Mouse (Mus musculus): ENCODE results near the gene Gm11027. TPM values are rescaled to one million over a fixed set of nuclear protein-coding genes. Genes with fewer than 3 reads are reported as not detected.
"Not testable (repeated sequence)": the region's sequence is repeated elsewhere in the genome, so short reads cannot be mapped to it uniquely, and the experiment has no call there.

Gene Gm11027
- not detected for total RNA-seq (2021)

DNA sequence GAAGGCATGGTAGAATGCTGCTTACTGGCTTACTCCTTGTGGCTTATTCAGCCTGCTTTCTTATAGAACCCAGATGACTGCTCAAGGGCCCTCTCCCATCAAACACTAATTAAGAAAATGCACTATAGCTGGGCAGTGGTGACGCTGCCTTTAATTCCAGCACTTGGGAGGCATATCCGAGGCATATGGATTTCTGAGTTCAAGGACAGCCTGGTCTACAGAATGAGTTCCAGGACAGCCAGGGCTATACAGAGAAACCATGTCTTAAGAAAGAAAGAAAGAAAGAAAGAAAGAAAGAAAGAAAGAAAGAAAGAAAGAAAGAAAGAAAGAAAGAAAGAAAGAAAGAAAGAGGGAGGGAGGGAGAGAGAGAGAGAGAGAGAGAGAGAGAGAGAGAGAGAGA lies at the start of gene Gm11027:
Gene Gm11027, plus strand, starts transcription at position 301 of the 400 bp plus-strand sequence.
- intact Hi-C loops (cut with DNase I); DNase-seq (ENCODE audit: low spot score in 2 of 2): not testable (repeated sequence)

DNA sequence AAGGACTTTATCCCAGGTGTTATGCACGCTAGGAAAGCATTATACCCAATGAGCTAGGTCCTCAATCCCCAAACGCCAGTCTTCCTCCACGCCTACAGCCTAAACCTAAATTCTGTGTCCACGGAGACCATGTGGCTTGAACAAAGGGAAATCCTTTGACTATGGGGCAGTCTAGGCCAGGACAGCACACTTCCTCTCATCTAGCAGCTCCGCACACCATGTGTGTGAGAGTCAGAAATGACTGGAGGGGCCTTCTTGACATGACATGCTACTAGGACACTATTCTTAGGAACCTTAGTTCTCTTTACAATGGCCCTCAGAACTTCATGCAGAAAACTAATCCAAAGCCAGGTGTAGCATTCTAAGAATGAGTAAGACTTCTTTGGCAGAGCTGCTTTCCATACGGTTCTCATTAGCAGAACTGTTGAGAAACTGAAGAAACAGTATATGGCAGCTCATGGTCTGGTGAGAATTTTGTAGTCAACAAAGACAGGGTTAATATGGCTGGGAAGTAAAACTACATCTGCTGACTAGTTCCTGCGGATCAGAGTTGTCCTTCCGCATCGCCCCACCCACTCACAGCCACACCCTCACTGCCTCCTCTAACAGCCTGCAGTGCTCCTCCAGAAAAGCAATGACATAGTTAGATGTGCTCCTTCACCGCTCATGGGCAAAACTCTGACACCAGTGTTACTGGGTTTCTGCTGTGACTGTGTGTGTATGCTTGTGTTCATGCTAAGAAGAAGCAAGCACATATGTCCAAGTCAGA lies 48.7 kb upstream of the Gm11027 start:
- DNase-seq (ENCODE audit: low spot score in 2 of 2) = no peak
- intact Hi-C loops (cut with DNase I) = no loop called here

DNA sequence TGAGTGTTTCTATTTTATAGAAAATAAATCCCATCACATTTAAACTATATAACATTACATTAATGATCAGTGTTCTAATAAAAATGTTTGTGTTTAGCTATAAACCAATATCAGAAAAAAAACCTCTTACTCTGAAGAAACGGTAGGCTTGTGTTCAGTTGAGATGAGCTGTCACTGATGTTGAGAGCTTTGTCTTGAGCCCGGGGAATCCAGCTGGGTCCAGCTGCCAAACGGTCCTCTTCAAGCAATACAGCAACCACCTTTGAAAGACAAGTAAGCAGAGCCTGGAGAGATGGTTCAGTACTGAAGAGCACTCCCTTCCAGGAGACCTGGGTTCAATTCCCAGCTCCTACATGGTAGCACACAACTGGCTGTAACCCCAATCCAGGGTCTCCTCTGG lies 45.7 kb upstream of the Gm11027 start:
- no peak for DNase-seq (ENCODE audit: low spot score in 2 of 2)
- intact Hi-C loops (cut with DNase I) = no loop called here

DNA sequence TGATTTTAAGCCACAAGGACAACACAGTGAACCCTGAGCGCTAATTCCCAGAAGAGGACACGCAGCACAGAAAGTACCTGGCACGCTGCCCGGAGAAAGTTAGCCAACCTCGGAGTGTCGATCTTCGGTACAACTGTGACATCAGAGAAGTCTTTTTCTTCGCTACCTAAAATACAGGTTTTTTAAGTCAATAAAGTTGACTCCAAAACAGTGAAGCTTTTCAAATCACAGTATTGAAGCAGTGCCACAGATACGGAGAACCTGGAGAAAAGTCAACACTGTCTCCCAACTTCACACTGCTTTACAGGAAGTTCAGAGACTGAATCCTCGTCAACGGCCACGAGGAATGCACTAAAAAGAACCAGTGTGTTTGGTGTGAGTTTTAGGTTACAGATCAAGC lies 43.6 kb upstream of the Gm11027 start:
- intact Hi-C loops (cut with DNase I) = loop anchor here (10.0 kb wide), 1 partner anchor 393 kb away; no protein-coding TSS in a partner anchor
- DNase-seq (ENCODE audit: low spot score in 2 of 2) = no peak

DNA sequence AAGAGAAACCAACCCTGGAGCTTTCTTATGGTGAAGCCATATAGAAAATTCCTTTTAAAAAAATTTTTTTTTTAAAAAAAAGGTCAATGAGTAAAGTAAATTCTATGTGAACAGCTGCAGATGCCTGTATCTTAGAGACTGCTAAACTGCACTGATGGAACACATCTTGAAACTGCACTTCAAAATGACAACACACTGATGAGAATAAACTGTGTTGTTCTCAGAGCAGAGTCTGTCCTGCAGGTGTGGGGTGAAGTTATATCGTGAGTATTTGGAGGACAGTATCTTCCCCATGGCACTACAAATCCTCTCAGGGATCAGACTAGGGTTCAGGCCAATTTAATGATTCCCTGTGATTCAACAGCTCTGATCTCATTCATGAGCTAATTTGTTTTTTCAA lies 43.1 kb upstream of the Gm11027 start:
- no peak for DNase-seq (ENCODE audit: low spot score in 2 of 2)
- intact Hi-C loops (cut with DNase I) = loop anchor here (10.0 kb wide), 1 partner anchor 393 kb away; no protein-coding TSS in a partner anchor

DNA sequence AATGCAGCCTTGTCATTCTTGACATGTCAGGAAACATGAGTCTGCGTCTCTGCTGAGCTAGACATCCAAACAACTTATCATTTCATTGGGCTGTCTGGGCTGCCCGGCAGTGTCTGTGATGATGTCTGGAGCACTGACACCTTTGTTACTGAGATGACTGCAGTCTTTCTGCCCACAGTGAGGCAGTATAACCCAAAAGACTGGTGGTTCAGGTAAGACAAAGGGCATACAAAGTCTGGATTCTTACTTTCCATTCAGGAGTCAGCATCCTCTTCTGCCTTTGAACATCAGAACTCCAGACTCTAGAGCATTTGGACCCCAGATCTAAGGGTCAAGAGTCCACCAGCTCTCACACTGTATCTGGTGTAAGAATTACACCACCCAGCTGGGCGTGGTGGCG lies 39.8 kb upstream of the Gm11027 start:
- intact Hi-C loops (cut with DNase I) = loop anchor here (10.0 kb wide), 1 partner anchor 389 kb away; no protein-coding TSS in a partner anchor

DNA sequence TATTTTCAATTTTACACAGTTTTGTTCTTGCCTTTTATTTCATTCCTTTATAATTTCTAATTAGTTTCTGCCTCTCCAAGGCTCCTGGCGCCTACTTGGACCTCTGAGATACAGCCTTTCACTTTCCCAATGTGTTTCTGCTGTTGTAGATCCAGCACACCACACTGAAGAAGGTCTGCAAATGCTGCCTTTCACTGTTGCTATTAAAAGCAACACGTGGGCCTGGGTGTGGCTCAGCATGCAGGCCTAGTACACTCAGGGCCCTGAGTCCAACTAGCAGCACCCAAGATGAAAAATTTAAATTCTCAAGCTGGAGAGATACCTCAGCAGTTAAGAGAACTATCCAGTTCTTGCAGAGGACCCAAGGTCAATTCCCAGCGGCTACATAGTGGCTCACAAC lies 38.5 kb upstream of the Gm11027 start:
- peak in 1 of 2 experiments; percentile 53 for DNase-seq (ENCODE audit: low spot score in 2 of 2)
- intact Hi-C loops (cut with DNase I) = loop anchor here (10.0 kb wide), 1 partner anchor 388 kb away; no protein-coding TSS in a partner anchor

More for the DNA sequence above, 39.8 kb upstream of the Gm11027 start:
- DNase-seq (ENCODE audit: low spot score in 2 of 2) = no peak

DNA sequence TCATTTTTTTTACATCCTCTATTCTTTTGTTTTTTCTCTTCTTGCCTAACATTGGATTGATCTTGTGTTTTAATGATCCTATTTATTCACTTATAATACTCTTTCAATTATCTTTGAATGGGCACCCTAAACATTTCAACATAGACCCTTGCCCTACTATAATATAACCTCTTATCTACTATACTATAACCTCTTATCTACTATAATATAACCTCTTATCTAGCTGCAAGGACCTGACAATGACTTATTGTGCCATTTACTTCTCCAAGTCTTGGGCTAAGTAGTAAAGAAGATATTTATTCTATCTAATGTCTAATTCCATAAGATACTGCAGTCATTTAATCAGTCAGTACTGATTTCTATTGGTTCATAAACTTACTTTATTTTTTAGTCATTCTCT lies 36.8 kb upstream of the Gm11027 start:
- DNase-seq (ENCODE audit: low spot score in 2 of 2) = no peak
- intact Hi-C loops (cut with DNase I) = loop anchor here (10.0 kb wide), 1 partner anchor 386 kb away; no protein-coding TSS in a partner anchor

DNA sequence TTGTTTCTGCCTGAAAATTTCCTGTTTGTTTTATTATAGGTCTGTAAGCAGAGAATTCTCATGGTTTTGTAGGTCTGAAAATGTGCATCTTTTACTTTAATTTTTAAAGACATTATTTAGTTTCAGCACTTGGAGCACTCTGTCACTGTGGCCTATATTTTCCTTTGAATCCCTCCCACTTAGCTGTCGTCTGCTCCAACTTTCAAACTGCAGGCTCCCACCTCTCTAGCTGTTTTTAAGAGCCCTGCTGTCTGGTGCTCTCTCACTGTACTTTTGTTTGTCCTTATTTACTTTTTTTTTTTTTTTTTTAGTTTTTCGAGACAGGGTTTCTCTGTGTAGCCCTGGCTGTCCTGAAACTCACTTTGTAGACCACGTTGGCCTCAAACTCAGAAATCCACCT lies 36.4 kb upstream of the Gm11027 start:
- peak in 1 of 2 experiments; percentile 55 for DNase-seq (ENCODE audit: low spot score in 2 of 2)

DNA sequence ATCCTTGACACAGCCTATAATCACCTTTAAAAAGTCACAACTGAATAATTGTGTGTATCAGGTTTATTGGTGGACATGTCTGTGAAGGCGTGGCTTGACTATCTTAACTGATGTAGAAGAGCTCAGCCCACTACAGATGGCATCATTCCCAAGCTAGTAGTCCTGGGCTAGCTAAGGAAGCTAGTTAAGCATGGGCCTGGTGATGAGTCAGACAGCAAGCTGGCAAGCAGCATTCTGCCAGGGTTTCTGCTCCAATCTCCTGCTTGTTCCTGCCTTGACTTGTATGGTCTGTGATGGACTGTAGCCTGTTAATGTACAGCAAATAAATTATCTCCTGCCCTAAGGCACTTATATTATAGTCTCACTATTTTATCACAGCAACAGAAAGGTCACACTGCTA lies 30.6 kb upstream of the Gm11027 start:
- peak in 1 of 2 experiments; percentile 52 for DNase-seq (ENCODE audit: low spot score in 2 of 2)
- intact Hi-C loops (cut with DNase I) = no loop called here

More for the DNA sequence above, 36.4 kb upstream of the Gm11027 start:
- intact Hi-C loops (cut with DNase I) = loop anchor here (10.0 kb wide), 1 partner anchor 386 kb away; no protein-coding TSS in a partner anchor

DNA sequence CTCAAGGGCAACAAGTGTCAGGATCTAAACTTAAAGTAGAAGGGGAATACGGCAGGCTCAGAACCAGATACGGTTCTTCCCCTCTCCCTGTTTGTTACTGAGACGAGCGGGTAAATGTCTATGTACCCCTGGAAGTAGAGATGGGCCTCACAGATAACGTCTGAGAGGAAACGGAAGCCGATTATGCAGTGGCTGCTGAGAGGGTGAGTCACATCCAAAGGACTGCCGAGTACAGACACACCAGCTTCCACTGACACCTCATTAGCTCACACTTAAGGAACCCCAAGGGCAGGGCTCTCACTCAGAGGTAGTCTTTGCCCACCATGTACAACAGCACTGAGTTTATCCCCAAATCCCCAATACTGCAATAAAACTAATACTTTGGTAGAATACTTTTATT lies 20.5 kb upstream of the Gm11027 start:
- DNase-seq (ENCODE audit: low spot score in 2 of 2) = no peak
- intact Hi-C loops (cut with DNase I) = no loop called here

DNA sequence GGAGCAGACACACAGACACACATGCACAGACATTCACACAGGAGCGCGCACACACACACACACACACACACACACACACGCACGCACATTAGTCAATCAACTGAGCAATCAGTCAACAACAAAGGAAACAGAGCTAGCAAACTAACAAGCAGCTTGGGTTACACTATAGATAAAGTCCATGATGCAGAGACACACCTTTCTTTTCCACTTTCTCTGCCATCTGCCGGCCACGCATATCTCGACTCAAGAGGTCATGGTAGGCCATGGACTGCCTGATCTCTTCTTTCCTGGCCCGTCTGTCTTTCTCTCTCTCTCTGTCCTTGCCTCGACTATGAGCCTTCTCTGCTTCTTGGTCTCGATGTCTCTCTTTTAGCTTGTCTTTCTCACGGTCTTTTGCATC lies 19.6 kb upstream of the Gm11027 start:
- DNase-seq (ENCODE audit: low spot score in 2 of 2) = no peak
- intact Hi-C loops (cut with DNase I) = no loop called here

DNA sequence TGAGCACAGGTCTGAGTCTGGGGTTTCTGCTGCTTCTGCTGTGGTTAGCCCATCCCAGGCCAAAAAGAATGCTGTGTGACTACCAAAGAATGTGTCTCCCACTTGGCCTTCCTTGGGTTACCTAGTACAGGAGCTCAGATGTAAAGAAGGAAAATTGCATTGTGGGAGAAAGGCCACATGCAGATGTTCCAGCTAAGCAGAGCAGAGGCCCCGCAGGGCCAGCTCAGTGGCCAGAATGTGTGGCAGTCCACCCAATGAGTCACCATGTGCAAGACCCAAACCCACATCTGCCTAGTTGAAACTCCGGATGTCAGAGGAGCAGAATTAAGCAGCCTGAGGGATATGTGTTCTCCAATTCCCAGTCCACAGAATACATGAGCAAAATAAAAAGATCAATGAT lies 16.9 kb upstream of the Gm11027 start:
- DNase-seq (ENCODE audit: low spot score in 2 of 2) = no peak
- intact Hi-C loops (cut with DNase I) = no loop called here

DNA sequence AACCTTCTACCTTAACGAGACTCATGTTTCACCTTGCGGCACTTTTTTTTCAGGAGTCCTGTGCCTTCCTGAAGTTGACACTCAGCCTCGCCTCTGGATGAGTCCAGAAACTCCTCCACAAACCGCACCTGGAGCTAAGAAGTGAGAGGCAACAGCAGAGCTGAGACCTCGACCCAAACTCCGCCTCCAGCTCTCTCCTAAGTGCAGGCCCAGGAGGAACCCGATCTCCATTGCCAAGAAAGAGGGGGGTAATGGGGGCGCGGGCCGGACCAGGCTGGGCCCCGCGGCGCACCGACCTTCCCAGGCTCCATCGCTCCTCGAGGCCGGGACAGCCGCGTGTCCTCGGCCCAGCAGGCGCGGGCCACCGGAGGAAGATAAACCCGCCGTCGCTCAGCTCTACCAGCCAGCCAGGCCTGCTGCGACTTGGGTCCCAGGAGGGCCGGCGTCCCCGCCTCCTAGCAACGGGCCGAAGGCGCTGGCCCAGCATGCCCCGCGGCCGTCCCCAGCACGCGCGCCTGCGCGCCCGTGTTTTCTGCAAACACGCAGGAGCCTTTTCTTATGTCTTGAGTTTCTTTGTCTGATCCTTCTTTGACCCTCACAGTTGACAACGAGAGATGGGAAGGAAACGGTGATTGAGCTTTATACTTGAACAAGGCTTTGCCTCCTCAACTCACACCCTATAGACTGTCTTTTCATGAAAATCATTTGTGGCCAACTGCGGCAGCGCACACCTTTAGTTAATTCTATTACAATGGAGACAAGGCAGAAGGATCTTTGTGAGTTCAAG lies 12.4 kb upstream of the Gm11027 start, which contains the start of gene Wdr60:
Gene Wdr60, minus strand, starts transcription at position 468 of the 787 bp plus-strand sequence.
- peak; percentile 90 to 92 for DNase-seq (ENCODE audit: low spot score in 2 of 2)
- intact Hi-C loops (cut with DNase I) = loop anchor here (1.0 kb wide), 1 partner anchor 19 kb away; the partner anchor contains the start of gene Esyt2

DNA sequence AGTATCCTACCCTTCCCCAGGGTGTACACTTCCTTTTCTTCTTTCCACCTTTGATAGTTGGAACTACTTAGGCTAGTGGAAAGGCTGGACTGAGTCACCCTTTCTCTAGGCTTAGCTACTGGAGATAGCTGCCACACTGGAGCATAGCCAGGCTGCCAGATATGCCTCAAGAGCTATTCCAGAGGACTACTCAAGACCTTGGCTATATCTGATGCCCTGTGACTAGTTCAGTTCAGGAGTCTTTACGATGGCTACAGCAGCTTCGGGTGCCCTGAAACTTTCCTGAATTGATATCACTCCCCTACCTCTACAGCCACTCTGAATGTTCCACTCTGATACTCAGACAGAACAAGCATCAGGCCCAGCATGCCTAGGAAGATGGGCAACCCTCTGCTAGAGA lies 10.4 kb upstream of the Gm11027 start:
- intact Hi-C loops (cut with DNase I) = no loop called here
- DNase-seq (ENCODE audit: low spot score in 2 of 2) = no peak

DNA sequence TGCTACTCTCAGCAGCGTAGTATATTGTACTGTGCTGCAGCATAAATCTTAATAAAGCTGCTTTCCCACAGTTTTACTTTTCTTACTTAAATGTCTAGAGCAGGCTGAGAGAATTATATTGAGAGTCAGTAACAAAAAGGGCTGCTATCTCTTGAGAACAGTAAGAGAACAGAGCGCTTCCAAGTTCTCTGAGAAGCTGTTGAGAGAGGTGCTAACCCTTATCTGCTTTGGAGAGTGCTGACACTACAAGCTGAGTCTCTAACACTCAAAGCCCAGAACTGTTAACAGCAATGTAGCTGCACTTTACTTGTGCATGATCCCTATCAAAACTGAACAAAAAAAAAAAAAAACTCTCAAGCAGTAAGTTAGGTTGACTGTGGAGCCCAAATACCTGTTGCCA lies 9.9 kb upstream of the Gm11027 start:
- no peak for DNase-seq (ENCODE audit: low spot score in 2 of 2)
- intact Hi-C loops (cut with DNase I) = no loop called here

DNA sequence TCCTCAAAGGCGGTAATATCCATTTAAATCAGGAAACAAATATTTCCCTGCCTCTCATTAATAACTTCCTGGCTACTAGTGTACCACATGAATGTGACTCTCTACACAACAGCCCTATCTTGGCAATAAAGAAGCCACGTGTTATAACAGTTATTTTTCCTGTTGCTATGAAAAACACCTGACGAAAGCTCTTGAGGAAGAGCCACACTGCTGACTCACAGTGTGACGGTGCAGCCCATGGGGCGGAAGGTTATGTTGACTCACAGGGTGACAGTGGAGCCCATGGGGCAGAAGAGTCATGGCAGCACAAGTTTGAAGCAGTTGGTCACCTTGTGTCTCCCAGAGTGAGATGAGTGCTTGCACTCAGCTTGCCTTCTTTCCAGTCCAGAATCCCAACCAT lies 5.7 kb upstream of the Gm11027 start:
- no peak for DNase-seq (ENCODE audit: low spot score in 2 of 2)
- intact Hi-C loops (cut with DNase I) = no loop called here

DNA sequence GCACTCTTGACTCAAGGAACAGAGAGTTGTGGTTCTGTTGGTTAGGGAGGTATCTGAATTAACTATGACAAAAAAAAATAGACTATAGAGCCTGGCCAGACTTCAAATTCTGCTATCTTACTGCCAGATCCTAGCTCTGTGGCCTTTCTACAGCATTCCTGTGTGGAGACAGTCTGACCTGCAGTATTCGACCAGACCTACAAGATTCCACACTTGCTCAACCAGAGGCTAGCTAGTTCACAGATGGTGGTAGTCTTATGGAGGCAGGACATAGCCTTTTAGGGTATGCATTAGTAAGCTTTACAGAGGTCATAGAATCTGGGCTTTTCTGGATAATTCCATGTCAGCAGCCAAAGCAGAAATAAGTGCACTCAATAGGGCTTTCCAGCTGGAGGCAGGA lies 4.6 kb upstream of the Gm11027 start:
- DNase-seq (ENCODE audit: low spot score in 2 of 2) = no peak
- intact Hi-C loops (cut with DNase I) = no loop called here

DNA sequence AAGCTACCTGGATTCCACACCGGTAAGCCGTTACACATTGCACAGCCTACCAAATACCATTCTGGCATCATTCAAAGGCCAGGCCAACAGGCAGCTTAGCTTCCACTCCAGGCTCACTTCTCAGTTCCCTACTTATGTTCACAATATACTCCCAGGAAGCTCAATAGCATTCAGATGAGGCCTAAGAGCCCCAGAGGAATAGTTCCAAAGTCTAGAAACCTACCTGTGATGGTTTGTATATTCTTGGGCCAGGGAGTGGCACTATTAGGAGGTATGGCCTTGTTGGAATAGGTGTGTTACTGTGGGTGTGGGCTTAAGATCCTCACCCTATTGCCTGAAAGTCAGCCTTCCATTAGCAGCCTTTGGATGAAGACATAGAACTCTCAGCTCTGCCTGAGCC lies 4.1 kb upstream of the Gm11027 start:
- DNase-seq (ENCODE audit: low spot score in 2 of 2) = no peak
- intact Hi-C loops (cut with DNase I) = no loop called here

DNA sequence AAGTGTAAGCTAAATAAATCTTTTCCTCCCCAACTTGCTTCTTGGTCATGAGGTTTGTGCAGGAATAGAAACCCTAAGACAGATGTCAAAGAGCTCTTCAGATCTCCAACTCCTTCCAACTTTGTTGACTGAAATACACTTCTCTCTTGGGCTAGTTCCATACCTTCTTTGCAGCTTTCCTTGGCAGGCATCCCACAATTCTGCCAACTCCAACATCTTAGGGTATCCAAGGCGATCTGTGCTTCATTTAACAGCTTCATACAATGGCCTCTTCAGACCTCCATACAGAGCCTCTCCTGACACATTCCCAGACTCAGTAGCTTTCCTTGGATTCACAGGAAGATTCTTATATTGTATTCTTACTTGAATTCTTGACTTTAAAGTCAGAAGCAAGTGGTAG lies 1.5 kb upstream of the Gm11027 start:
- intact Hi-C loops (cut with DNase I) = no loop called here
- peak in 1 of 2 experiments; percentile 33 for DNase-seq (ENCODE audit: low spot score in 2 of 2)
